In the genomic region with DNA sequence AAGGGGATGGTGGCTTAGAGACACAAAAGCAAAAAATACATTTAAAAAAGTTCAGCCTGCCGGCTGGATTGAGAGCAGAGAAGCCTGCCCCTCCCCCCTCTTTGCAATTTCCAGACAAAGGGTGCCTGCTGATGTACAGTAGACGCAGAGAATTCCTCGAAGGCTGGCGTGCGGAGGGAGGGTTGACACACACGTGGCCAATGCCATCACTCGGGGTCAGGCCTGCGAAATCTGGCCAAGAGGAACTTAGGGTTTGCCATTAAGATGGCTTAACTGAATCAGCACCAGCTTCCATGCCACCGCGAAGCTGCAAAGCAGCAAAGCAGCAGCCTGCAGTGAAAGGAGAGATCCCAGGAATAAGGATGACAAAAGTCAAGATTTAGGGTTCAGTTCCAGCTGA, we compare ENCODE assay signal across 8 mouse cellular contexts. TPM values are rescaled to one million over a fixed set of nuclear protein-coding genes. Genes with fewer than 3 reads are reported as not detected.
DNase-seq lines count a peak whose midpoint lies in the region; ATAC-seq and TF ChIP-seq lines count a peak whose summit lies in the region.

No protein-coding gene starts in this region.

- ATAC-seq in forebrain, embryonic 13.5 days = no peak
- no peak for ATAC-seq in intestine, embryonic 16.5 days

- no peak overlapping the region for H3K9ac ChIP-seq in ES-E14 (ENCODE audit: insufficient read depth, low read depth, low read length, poor library complexity, severe bottlenecking)
- peak overlapping the region; percentile 81 for H3K9ac ChIP-seq in forebrain, embryonic 13.5 days
- peak overlapping the region; percentile 36 for H3K9ac ChIP-seq in intestine, embryonic 16.5 days (ENCODE audit: low read depth, low read length)

- H3K4me1 ChIP-seq in ES-E14 (ENCODE audit: control insufficient read depth in 2 of 2, insufficient read depth in 2 of 2, low read length in 2 of 2, poor library complexity in 1 of 2) = peaks cover 17 to 20% of the 10 kb centered on the region in 2 experiments; a peak in 2 of 4 replicates
- H3K4me1 ChIP-seq in forebrain, embryonic 13.5 days = peaks cover 24% of the 10 kb centered on the region
- H3K4me1 ChIP-seq in intestine, embryonic 16.5 days (ENCODE audit: control insufficient read depth, insufficient read depth, low read length) = peaks cover 7% of the 10 kb centered on the region

- no peaks in the 10 kb centered on the region for H3K27me3 ChIP-seq in forebrain, embryonic 13.5 days
- H3K27me3 ChIP-seq in intestine, embryonic 16.5 days (replicated peaks; ENCODE audit: control insufficient read depth, insufficient read depth, low read length) = no peaks in the 10 kb centered on the region

- H3K27ac ChIP-seq in ES-E14 (ENCODE audit: insufficient read depth, low read depth, low read length, poor library complexity, severe bottlenecking) = peak overlapping the region; percentile 54; the same call in 1 of the 2 replicates
- peak overlapping the region; percentile 92 for H3K27ac ChIP-seq in forebrain, embryonic 13.5 days
- peak overlapping the region; percentile 61; the same call in 1 of the 2 replicates for H3K27ac ChIP-seq in intestine, embryonic 16.5 days (ENCODE audit: low read length)

- H3K4me2 ChIP-seq in forebrain, embryonic 13.5 days = peak overlapping the region; percentile 80
- H3K4me2 ChIP-seq in intestine, embryonic 16.5 days (ENCODE audit: low read depth, low read length) = peak overlapping the region; percentile 55

- DNase-seq in frontal cortex, postnatal 14 days (ENCODE audit: low spot score in 2 of 2) = peak; percentile 35 to 47
- DNase-seq in frontal cortex, postnatal 25 days (ENCODE audit: low spot score in 2 of 2) = no peak
- no peak for DNase-seq in ES-E14 (ENCODE audit: low read depth, low spot score)
- peak; percentile 60 for DNase-seq in lung, postnatal 14 days
- DNase-seq in retina, postnatal 1 day = peak; percentile 83
- DNase-seq in urinary bladder, postnatal 10 days (ENCODE audit: low spot score) = no peak

- H3K4me3 ChIP-seq in ES-E14 (ENCODE audit: insufficient read depth in 1 of 2, low read depth in 1 of 2, low read length in 2 of 2, poor library complexity in 1 of 2, severe bottlenecking in 1 of 2) = peak overlapping the region; percentile 12 to 34; a peak in 3 of 4 replicates
- peak overlapping the region; percentile 100 for H3K4me3 ChIP-seq in forebrain, embryonic 13.5 days
- H3K4me3 ChIP-seq in intestine, embryonic 16.5 days (ENCODE audit: low read length) = peak overlapping the region; percentile 23

- in situ Hi-C loops in ES-E14 (cut with MboI; ENCODE audit: low sequenced_read_pairs in 2 of 2, unreplicated experiment in 2 of 2) = no loop called here

- peaks cover 4% of the 10 kb centered on the region; the same call in 1 of the 2 replicates for H3K36me3 ChIP-seq in ES-E14 (ENCODE audit: control insufficient read depth, insufficient read depth, low read length, poor library complexity, severe bottlenecking)
- peaks cover 30% of the 10 kb centered on the region for H3K36me3 ChIP-seq in forebrain, embryonic 13.5 days (ENCODE audit: poor library complexity, severe bottlenecking)
- no peaks in the 10 kb centered on the region for H3K36me3 ChIP-seq in intestine, embryonic 16.5 days (ENCODE audit: control insufficient read depth, insufficient read depth, low read length)

- no peaks in the 10 kb centered on the region for H3K9me3 ChIP-seq in ES-E14 (ENCODE audit: control insufficient read depth, insufficient read depth, low read depth, low read length)
- H3K9me3 ChIP-seq in forebrain, embryonic 13.5 days (replicated peaks) = no peaks in the 10 kb centered on the region
- H3K9me3 ChIP-seq in intestine, embryonic 16.5 days (ENCODE audit: control insufficient read depth, low read length) = no peaks in the 10 kb centered on the region

- WGBS in forebrain, embryonic 13.5 days = under 1% methylated on average over 10 of the region's 10 CpGs
- WGBS in intestine, embryonic 16.5 days = 8% methylated on average over 10 of the region's 10 CpGs

TF ChIP-seq in ES-E14, 5 proteins besides CTCF, POLR2A, EP300 and RAD21:
- TF ChIP-seq MAFK (IDR thresholded peaks at IDR 0.05; ENCODE audit: insufficient read depth, low read depth, low read length) (no peak), CHD2 (IDR thresholded peaks at IDR 0.05; ENCODE audit: low read depth, low read length) (0 out of 2 replicates have a peak, but pooled peaks have one; percentile 40)

RNA-seq across cellular contexts. Expression of gene Sox4, which starts 5.0 kb away (rescaled TPM):
- 19.5 and 27.1 TPM in 2 replicates for total RNA-seq in ES-E14 (2012; rRNA removed)
- polyA plus RNA-seq in forebrain, embryonic 13.5 days (2015; fragmentation: Nextera tagmentation; extraction: Ambion mirVana) = 170 and 218 TPM in 2 replicates
- 7.8 and 13.6 TPM in 2 replicates for polyA plus RNA-seq in intestine, embryonic 16.5 days (2015; fragmentation: Nextera tagmentation; extraction: Ambion mirVana)

Comparison
In these comparisons a context has a peak if more than half of its experiments do, and no peak if none do; other contexts are left out.
1. DNase-seq: peak in frontal cortex, postnatal 14 days (2 of 2), lung, postnatal 14 days (single experiment) and retina, postnatal 1 day (single experiment); none in frontal cortex, postnatal 25 days (0 of 2), ES-E14 (single experiment) and urinary bladder, postnatal 10 days (single experiment).
2. H3K4me3 ChIP-seq: peak in every context shown above with its lines; median percentile 100 in forebrain, embryonic 13.5 days; 23 in ES-E14; 23 in intestine, embryonic 16.5 days.
3. RNA of gene Sox4, which starts 5.0 kb away (polyA plus RNA-seq): 170 to 218 TPM in forebrain, embryonic 13.5 days; 7.8 to 13.6 TPM in intestine, embryonic 16.5 days; every median in the first group is over 10 times any median in the second.
4. Peak in every context shown above with its lines, with median percentiles within 50 percentile points of each other: H3K27ac ChIP-seq.